35 mouse cellular contexts compared by ENCODE assay signal in genomic region chr5:24244211-24244610, GRCm38 (mm10).
"Had no signal": no experiment of that assay in that cellular context is flagged by ENCODE, and none has a peak within 500 bp of the region (broad histone marks: within the 10 kb centered on the region; RNA-seq: fewer than 3 reads in every experiment).

No protein-coding gene starts in this region.

- DNase-seq: heart, postnatal 10 days; heart, postnatal 14 days; heart, postnatal 36 days; heart, postnatal 4 days; kidney, adult 11 months; kidney, adult 18-20 months; kidney, adult 2 months; kidney, adult 8-10 months; kidney, adult 9 months; kidney, postnatal 10 days; kidney, postnatal 14 days; kidney, postnatal 25 days; kidney, postnatal 36 days; kidney, postnatal 4 days; layer of hippocampus, adult 9-11 months; layer of hippocampus, postnatal 36 days had no signal

- H3K4me3 ChIP-seq: heart, embryonic 12.5 days; heart, embryonic 13.5 days; heart, embryonic 15.5 days; hindbrain, embryonic 10.5 days; hindbrain, embryonic 12.5 days; hindbrain, embryonic 13.5 days; hindbrain, embryonic 15.5 days; intestine, embryonic 15.5 days; kidney, embryonic 15.5 days; layer of hippocampus, adult 2 months; left cerebral cortex, adult 2 months had no signal

- H3K27me3 ChIP-seq: heart, embryonic 12.5 days; heart, embryonic 13.5 days; heart, embryonic 15.5 days; hindbrain, embryonic 12.5 days; hindbrain, embryonic 13.5 days; hindbrain, embryonic 15.5 days; intestine, embryonic 15.5 days; kidney, embryonic 15.5 days had no signal

- H3K27ac ChIP-seq: heart, embryonic 13.5 days; heart, embryonic 15.5 days; hindbrain, embryonic 10.5 days; hindbrain, embryonic 12.5 days; hindbrain, embryonic 13.5 days; hindbrain, embryonic 14.5 days; hindbrain, embryonic 15.5 days; hindbrain, postnatal 0 days; intestine, embryonic 15.5 days; kidney, embryonic 15.5 days; kidney, postnatal 0 days; layer of hippocampus, adult 2 months; left cerebral cortex, adult 2 months had no signal

- H3K36me3 ChIP-seq: heart, embryonic 12.5 days; heart, embryonic 13.5 days; heart, embryonic 15.5 days; hindbrain, embryonic 10.5 days; hindbrain, embryonic 12.5 days; hindbrain, embryonic 13.5 days; hindbrain, embryonic 15.5 days; intestine, embryonic 15.5 days; kidney, embryonic 15.5 days had no signal

- H3K4me1 ChIP-seq: heart, embryonic 12.5 days; heart, embryonic 13.5 days; heart, embryonic 15.5 days; hindbrain, embryonic 10.5 days; hindbrain, embryonic 12.5 days; hindbrain, embryonic 13.5 days; hindbrain, embryonic 15.5 days; intestine, embryonic 15.5 days; kidney, embryonic 15.5 days had no signal

- H3K4me2 ChIP-seq: heart, embryonic 11.5 days; heart, embryonic 12.5 days; heart, embryonic 13.5 days; heart, embryonic 15.5 days; hindbrain, embryonic 12.5 days; hindbrain, embryonic 13.5 days; hindbrain, embryonic 14.5 days; hindbrain, embryonic 15.5 days; intestine, embryonic 15.5 days; kidney, embryonic 15.5 days had no signal

- H3K9ac ChIP-seq: heart, embryonic 12.5 days; heart, embryonic 13.5 days; heart, embryonic 15.5 days; hindbrain, embryonic 12.5 days; hindbrain, embryonic 13.5 days; hindbrain, embryonic 14.5 days; hindbrain, embryonic 15.5 days; intestine, embryonic 15.5 days; kidney, embryonic 15.5 days had no signal

- H3K9me3 ChIP-seq: heart, embryonic 12.5 days; heart, embryonic 13.5 days; heart, embryonic 15.5 days; hindbrain, embryonic 10.5 days; hindbrain, embryonic 12.5 days; hindbrain, embryonic 13.5 days; hindbrain, embryonic 15.5 days; intestine, embryonic 15.5 days; kidney, embryonic 15.5 days had no signal

- ATAC-seq: hindbrain, embryonic 16.5 days; hindbrain, postnatal 0 days; inflammation-experienced regulatory T-cells, adult 6 months; intestine, embryonic 15.5 days; intestine, embryonic 16.5 days; intestine, postnatal 0 days had no signal
